Mouse (Mus musculus) liver, embryonic 12.5 days (tissue): ENCODE results near the gene Grip2. TPM values are rescaled to one million over a fixed set of nuclear protein-coding genes. Genes with fewer than 3 reads are reported as not detected.

ENCODE experiments used
- ATAC-seq: fragments of 200-750 bp; cut with Nextera tagmentation; 2 replicates; pipeline ENCODE4 v1.8.0; 2017; ENCODE audit warnings: moderate number of reproducible peaks, mild to moderate bottlenecking, moderate library complexity
- H3K27ac ChIP-seq: fragments of 300-500 bp; sonication (generic); 2 replicates; pipeline ENCODE4 v1.5.1; 2016; ENCODE audit warnings: mild to moderate bottlenecking
- H3K27me3 ChIP-seq: fragments of 300-500 bp; sonication (generic); replicated peaks from 2 replicates; pipeline ENCODE4 v1.6.1; 2016; ENCODE audit warnings: mild to moderate bottlenecking, moderate library complexity
- H3K36me3 ChIP-seq: fragments of 300-500 bp; sonication (generic); 2 replicates; pipeline ENCODE4 v1.6.1; 2016; ENCODE audit warnings: mild to moderate bottlenecking, moderate library complexity
- H3K4me1 ChIP-seq: fragments of 300-500 bp; sonication (generic); 2 replicates; pipeline ENCODE4 v1.6.1; 2016
- H3K4me2 ChIP-seq: fragments of 300-500 bp; sonication (generic); 2 replicates; pipeline ENCODE4 v1.6.1; 2016; ENCODE audit warnings: mild to moderate bottlenecking, moderate library complexity
- H3K4me3 ChIP-seq: fragments of 300-500 bp; sonication (generic); 2 replicates; pipeline ENCODE4 v1.5.1; 2016; ENCODE audit warnings: mild to moderate bottlenecking, moderate library complexity
- H3K9ac ChIP-seq: fragments of 300-500 bp; sonication (generic); 2 replicates; pipeline ENCODE4 v1.6.1; 2016; ENCODE audit warnings: mild to moderate bottlenecking, moderate library complexity
- H3K9me3 ChIP-seq: fragments of 300-500 bp; sonication (generic); replicated peaks from 2 replicates; pipeline ENCODE4 v1.6.1; 2016; ENCODE audit warnings: mild to moderate bottlenecking, moderate library complexity
- WGBS: fragments of 180-500 bp; shearing (Covaris S2); methylation state at CpG from one replicate; pipeline ENCODE4 v1.1.7; 2016; ENCODE audit not compliant: insufficient replicate concordance; 5-methylcytosine and 5-hydroxymethylcytosine counted together
- polyA plus RNA-seq: library from polyadenylated mRNA; unstranded; fragments of >200 nt; fragmentation: Nextera tagmentation; extraction: Ambion mirVana; gene quantifications from 2 replicates; pipeline ENCODE4 v1.2.1, GENCODE M21; 2016

Grip2 gene
- polyA plus RNA-seq, 1 experiment from 2014 or later, result 0.05 TPM

GRCm38 (mm10) chr6:91788311-91788798, 38.7 kb downstream of the Grip2 start:
- H3K27ac ChIP-seq, result no peak overlapping the region
- H3K36me3 ChIP-seq, result no peaks in the 10 kb centered on the region
- no peaks in the 10 kb centered on the region for H3K4me1 ChIP-seq
- H3K27me3 ChIP-seq, result no peaks in the 10 kb centered on the region
- no peak overlapping the region for H3K4me2 ChIP-seq
- H3K9me3 ChIP-seq, result no peaks in the 10 kb centered on the region
- H3K4me3 ChIP-seq, result no peak overlapping the region
- WGBS, result 71% methylated on average over 9 of the region's 9 CpGs
- ATAC-seq, result no peak
- no peak overlapping the region for H3K9ac ChIP-seq

- Histone ChIP-seq H3K27me3 (no peaks in the 10 kb centered on the region), H3K4me2 (no peak overlapping the region), H3K36me3 (no peaks in the 10 kb centered on the region), H3K27ac (no peak overlapping the region), H3K4me1 (no peaks in the 10 kb centered on the region), H3K9me3 (no peaks in the 10 kb centered on the region), H3K9ac (no peak overlapping the region), H3K4me3 (no peak overlapping the region)
- ATAC-seq, result no peak
- 55% methylated on average over 3 of the region's 3 CpGs for WGBS
Observed at GRCm38 (mm10) chr6:91785018-91785417, 42.0 kb downstream of the Grip2 start.

GRCm38 (mm10) chr6:91779206-91779605, 47.8 kb downstream of the Grip2 start:
- Histone ChIP-seq H3K36me3 (no peaks in the 10 kb centered on the region), H3K4me1 (no peaks in the 10 kb centered on the region)

GRCm38 (mm10) chr6:91776543-91776942, 50.5 kb downstream of the Grip2 start:
- Histone ChIP-seq H3K9ac (no peak overlapping the region), H3K4me3 (no peak overlapping the region), H3K27me3 (peaks cover 17% of the 10 kb centered on the region), H3K36me3 (no peaks in the 10 kb centered on the region), H3K9me3 (no peaks in the 10 kb centered on the region), H3K4me2 (no peak overlapping the region), H3K27ac (no peak overlapping the region), H3K4me1 (no peaks in the 10 kb centered on the region)
- 11% methylated on average over 9 of the region's 9 CpGs for WGBS
- no peak for ATAC-seq

More at GRCm38 (mm10) chr6:91779206-91779605, 47.8 kb downstream of the Grip2 start:
- H3K27me3 ChIP-seq, result peaks cover 17% of the 10 kb centered on the region
- no peak overlapping the region for H3K27ac ChIP-seq
- ATAC-seq, result no peak
- WGBS, result 57% methylated on average over 8 of the region's 9 CpGs
- H3K9me3 ChIP-seq, result no peaks in the 10 kb centered on the region
- no peak overlapping the region for H3K4me3 ChIP-seq
- no peak overlapping the region for H3K9ac ChIP-seq
- no peak overlapping the region for H3K4me2 ChIP-seq

GRCm38 (mm10) chr6:91773951-91774350, 53.1 kb downstream of the Grip2 start:
- H3K36me3 ChIP-seq, result no peaks in the 10 kb centered on the region
- no peak overlapping the region for H3K4me3 ChIP-seq
- H3K27ac ChIP-seq, result no peak overlapping the region
- no peaks in the 10 kb centered on the region for H3K4me1 ChIP-seq
- no peaks in the 10 kb centered on the region for H3K9me3 ChIP-seq
- 49% methylated on average over 5 of the region's 5 CpGs for WGBS
- ATAC-seq, result no peak
- no peak overlapping the region for H3K4me2 ChIP-seq
- H3K9ac ChIP-seq, result no peak overlapping the region
- H3K27me3 ChIP-seq, result peaks cover 13% of the 10 kb centered on the region

- H3K4me3 ChIP-seq, result no peak overlapping the region
- no peak overlapping the region for H3K27ac ChIP-seq
- 56% methylated on average over 8 of the region's 8 CpGs for WGBS
- no peaks in the 10 kb centered on the region for H3K4me1 ChIP-seq
- no peak for ATAC-seq
- H3K36me3 ChIP-seq, result no peaks in the 10 kb centered on the region
- no peak overlapping the region for H3K9ac ChIP-seq
- H3K9me3 ChIP-seq, result no peaks in the 10 kb centered on the region
- no peak overlapping the region for H3K4me2 ChIP-seq
- no peaks in the 10 kb centered on the region; the same call in 1 of the 2 replicates for H3K27me3 ChIP-seq
Observed at GRCm38 (mm10) chr6:91767550-91767949, 59.5 kb downstream of the Grip2 start.

- H3K36me3 ChIP-seq, result peaks cover 11% of the 10 kb centered on the region
- no peak overlapping the region for H3K9ac ChIP-seq
- H3K9me3 ChIP-seq, result no peaks in the 10 kb centered on the region
- H3K4me2 ChIP-seq, result no peak overlapping the region
- H3K27me3 ChIP-seq, result no peaks in the 10 kb centered on the region; the same call in 1 of the 2 replicates
- H3K27ac ChIP-seq, result no peak overlapping the region
- no peak overlapping the region for H3K4me3 ChIP-seq
- H3K4me1 ChIP-seq, result no peaks in the 10 kb centered on the region
- ATAC-seq, result no peak
- WGBS, result 60% methylated on average over 9 of the region's 9 CpGs
Observed at GRCm38 (mm10) chr6:91762051-91762742, 64.9 kb downstream of the Grip2 start.

- Histone ChIP-seq H3K4me2 (no peak overlapping the region), H3K4me1 (no peaks in the 10 kb centered on the region; the same call in 1 of the 2 replicates), H3K9me3 (no peaks in the 10 kb centered on the region), H3K27ac (no peak overlapping the region), H3K36me3 (peaks cover 74% of the 10 kb centered on the region), H3K27me3 (no peaks in the 10 kb centered on the region), H3K9ac (no peak overlapping the region), H3K4me3 (no peak overlapping the region)
- WGBS, result 79% methylated on average over 12 of the region's 12 CpGs
- no peak for ATAC-seq
Observed at GRCm38 (mm10) chr6:91754845-91755244, 72.2 kb downstream of the Grip2 start.

- WGBS, result 65% methylated on average over 6 of the region's 6 CpGs
- peaks cover 79% of the 10 kb centered on the region for H3K36me3 ChIP-seq
- no peak overlapping the region for H3K27ac ChIP-seq
Observed at GRCm38 (mm10) chr6:91754098-91754497, 73.0 kb downstream of the Grip2 start.

GRCm38 (mm10) chr6:91752884-91753283, 74.2 kb downstream of the Grip2 start:
- H3K9me3 ChIP-seq, result no peaks in the 10 kb centered on the region
- H3K4me3 ChIP-seq, result no peak overlapping the region
- no peak overlapping the region for H3K9ac ChIP-seq
- no peaks in the 10 kb centered on the region for H3K27me3 ChIP-seq
- H3K4me1 ChIP-seq, result no peaks in the 10 kb centered on the region; the same call in 1 of the 2 replicates
- 74% methylated on average over 8 of the region's 8 CpGs for WGBS
- no peak overlapping the region for H3K4me2 ChIP-seq
- peaks cover 86% of the 10 kb centered on the region for H3K36me3 ChIP-seq
- H3K27ac ChIP-seq, result 0 out of 2 replicates have a peak overlapping the region, but pooled peaks have one; percentile 4
- ATAC-seq, result no peak

More at GRCm38 (mm10) chr6:91754098-91754497, 73.0 kb downstream of the Grip2 start:
- H3K27me3 ChIP-seq, result no peaks in the 10 kb centered on the region
- ATAC-seq, result no peak
- H3K9me3 ChIP-seq, result no peaks in the 10 kb centered on the region
- H3K4me3 ChIP-seq, result no peak overlapping the region
- H3K4me1 ChIP-seq, result no peaks in the 10 kb centered on the region; the same call in 1 of the 2 replicates
- H3K9ac ChIP-seq, result no peak overlapping the region
- H3K4me2 ChIP-seq, result no peak overlapping the region

GRCm38 (mm10) chr6:91750976-91751375, 76.1 kb downstream of the Grip2 start:
- no peaks in the 10 kb centered on the region; the same call in 1 of the 2 replicates for H3K4me1 ChIP-seq
- H3K9ac ChIP-seq, result no peak overlapping the region
- H3K9me3 ChIP-seq, result no peaks in the 10 kb centered on the region
- H3K36me3 ChIP-seq, result peaks cover 87% of the 10 kb centered on the region
- ATAC-seq, result no peak
- 73% methylated on average over 3 of the region's 3 CpGs for WGBS
- no peak overlapping the region for H3K4me2 ChIP-seq
- H3K4me3 ChIP-seq, result no peak overlapping the region
- H3K27ac ChIP-seq, result no peak overlapping the region
- no peaks in the 10 kb centered on the region for H3K27me3 ChIP-seq

GRCm38 (mm10) chr6:91746776-91747175, 80.3 kb downstream of the Grip2 start:
- 81% methylated on average over 5 of the region's 5 CpGs for WGBS

More at GRCm38 (mm10) chr6:91746776-91747175, 80.3 kb downstream of the Grip2 start:
- no peak for ATAC-seq
- Histone ChIP-seq H3K27me3 (no peaks in the 10 kb centered on the region), H3K27ac (no peak overlapping the region), H3K4me3 (no peak overlapping the region), H3K9ac (no peak overlapping the region), H3K9me3 (no peaks in the 10 kb centered on the region), H3K4me2 (no peak overlapping the region), H3K36me3 (peaks cover 90% of the 10 kb centered on the region), H3K4me1 (no peaks in the 10 kb centered on the region)
